Mouse (Mus musculus): Measurements from ENCODE around the gene Ociad2.

DNA sequence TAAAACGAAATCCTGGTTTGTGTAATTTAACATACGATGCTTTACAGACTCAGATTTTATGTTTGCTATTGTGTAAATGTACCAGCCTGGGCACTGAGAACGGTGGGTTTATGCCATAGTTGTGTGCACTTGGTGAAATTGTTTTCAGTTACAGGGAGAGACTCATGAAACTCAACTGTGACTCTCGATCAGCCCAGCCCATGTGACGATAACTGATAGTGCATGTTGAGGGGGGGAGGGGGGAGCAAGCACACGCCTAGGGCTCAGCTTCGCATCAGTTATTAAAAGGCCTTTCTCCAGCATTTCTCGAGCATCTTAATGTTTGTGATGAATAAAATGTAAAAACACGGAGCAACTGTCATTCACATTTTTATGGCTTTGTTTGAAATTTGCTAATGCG is 27.2 kb downstream of the Ociad2 start:
- TF ChIP-seq CTCF (IDR thresholded peaks at IDR 0.05; ENCODE audit: low read depth) = no peak
- TF ChIP-seq EP300 (optimal IDR thresholded peaks at IDR 0.05) = no peak

Measured in stomach, postnatal 0 days (tissue).